Mouse (Mus musculus) heart, embryonic 12.5 days (tissue): ENCODE measurements around the gene Nrarp. TPM values are rescaled to one million over a fixed set of nuclear protein-coding genes. Genes with fewer than 3 reads are reported as not detected.

ENCODE experiments used
- ATAC-seq: fragments of 200-750 bp; cut with Nextera tagmentation; 2 replicates; pipeline ENCODE4 v1.8.0; 2017; ENCODE audit warnings: moderate TSS enrichment, moderate library complexity; ENCODE audit not compliant: insufficient number of reproducible peaks, low FRiP score
- H3K27ac ChIP-seq: fragments of 300-500 bp; sonication (generic); 2 replicates; pipeline ENCODE4 v1.5.1; 2016; ENCODE audit warnings: mild to moderate bottlenecking, moderate library complexity; ENCODE audit not compliant: poor library complexity, severe bottlenecking
- H3K27me3 ChIP-seq: fragments of 300-500 bp; sonication (generic); replicated peaks from 2 replicates; pipeline ENCODE4 v1.6.1; 2016; ENCODE audit warnings: mild to moderate bottlenecking, moderate library complexity
- H3K36me3 ChIP-seq: fragments of 300-500 bp; sonication (generic); 2 replicates; pipeline ENCODE4 v1.6.1; 2016; ENCODE audit warnings: mild to moderate bottlenecking, moderate library complexity
- H3K4me1 ChIP-seq: fragments of 300-500 bp; sonication (generic); replicated peaks from 2 replicates; pipeline ENCODE4 v1.6.1; 2016; ENCODE audit warnings: mild to moderate bottlenecking
- H3K4me2 ChIP-seq: fragments of 300-500 bp; sonication (generic); 2 replicates; pipeline ENCODE4 v1.6.1; 2016; ENCODE audit warnings: mild to moderate bottlenecking, moderate library complexity
- H3K4me3 ChIP-seq: fragments of 300-500 bp; sonication (generic); 2 replicates; pipeline ENCODE4 v1.5.1; 2016; ENCODE audit warnings: mild to moderate bottlenecking
- H3K9ac ChIP-seq: fragments of 300-500 bp; sonication (generic); 2 replicates; pipeline ENCODE4 v1.6.1; 2016; ENCODE audit warnings: mild to moderate bottlenecking, moderate library complexity
- H3K9me3 ChIP-seq: fragments of 300-500 bp; sonication (generic); replicated peaks from 2 replicates; pipeline ENCODE4 v1.6.1; 2016; ENCODE audit warnings: mild to moderate bottlenecking, moderate library complexity
- WGBS: fragments of 180-500 bp; shearing (Covaris S2); methylation state at CpG from one replicate; pipeline ENCODE4 v1.1.7; 2016; 5-methylcytosine and 5-hydroxymethylcytosine counted together
- polyA plus RNA-seq: library from polyadenylated mRNA; unstranded; fragments of >200 nt; fragmentation: Nextera tagmentation; extraction: Ambion mirVana; gene quantifications from 2 replicates; pipeline ENCODE4 v1.2.1, GENCODE M21; 2016

Nrarp gene
- polyA plus RNA-seq, 1 experiment from 2014 or later, result 10.8 TPM

- no peaks in the 10 kb centered on the region for H3K9me3 ChIP-seq
- no peak for ATAC-seq
- WGBS, result 47% methylated on average over 7 of the region's 7 CpGs
- H3K4me2 ChIP-seq, result no peak overlapping the region
- H3K4me3 ChIP-seq, result no peak overlapping the region
- H3K9ac ChIP-seq, result no peak overlapping the region
- H3K4me1 ChIP-seq, result peaks cover 39% of the 10 kb centered on the region
- no peaks in the 10 kb centered on the region for H3K36me3 ChIP-seq
- H3K27ac ChIP-seq, result no peak overlapping the region
- peaks cover 51% of the 10 kb centered on the region for H3K27me3 ChIP-seq
These were observed 5.5 kb upstream of the Nrarp start for GRCm38 (mm10) chr2:25174866-25175689.

GRCm38 (mm10) chr2:25175690-25176078 lies 4.9 kb upstream of the Nrarp start:
- Histone ChIP-seq H3K9me3 (no peaks in the 10 kb centered on the region), H3K4me2 (no peak overlapping the region), H3K36me3 (no peaks in the 10 kb centered on the region), H3K4me3 (no peak overlapping the region), H3K27ac (no peak overlapping the region), H3K9ac (no peak overlapping the region), H3K4me1 (peaks cover 37% of the 10 kb centered on the region), H3K27me3 (peaks cover 51% of the 10 kb centered on the region)
- 71% methylated on average over 4 of the region's 4 CpGs for WGBS
- no peak for ATAC-seq

GRCm38 (mm10) chr2:25176573-25176972 lies 4.0 kb upstream of the Nrarp start:
- peak overlapping the region; percentile 42; the same call in 1 of the 2 replicates for H3K27ac ChIP-seq
- peaks cover 36% of the 10 kb centered on the region for H3K4me1 ChIP-seq
- no peaks in the 10 kb centered on the region for H3K9me3 ChIP-seq
- no peak overlapping the region for H3K4me3 ChIP-seq
- 33% methylated on average over 6 of the region's 6 CpGs for WGBS
- H3K27me3 ChIP-seq, result peaks cover 51% of the 10 kb centered on the region
- ATAC-seq, result no peak
- H3K4me2 ChIP-seq, result no peak overlapping the region
- H3K9ac ChIP-seq, result no peak overlapping the region
- H3K36me3 ChIP-seq, result no peaks in the 10 kb centered on the region

- H3K4me3 ChIP-seq, result no peak overlapping the region
- no peaks in the 10 kb centered on the region for H3K9me3 ChIP-seq
- H3K9ac ChIP-seq, result no peak overlapping the region
- peaks cover 38% of the 10 kb centered on the region for H3K4me1 ChIP-seq
- H3K27me3 ChIP-seq, result peaks cover 51% of the 10 kb centered on the region
- H3K36me3 ChIP-seq, result no peaks in the 10 kb centered on the region
- H3K4me2 ChIP-seq, result no peak overlapping the region; the same call in 1 of the 2 replicates
- no peak for ATAC-seq
- WGBS, result 45% methylated on average over 4 of the region's 4 CpGs
- H3K27ac ChIP-seq, result peak overlapping the region; percentile 42
These were observed 3.5 kb upstream of the Nrarp start for GRCm38 (mm10) chr2:25177076-25177475.

GRCm38 (mm10) chr2:25177685-25178084 lies 2.9 kb upstream of the Nrarp start:
- H3K4me2 ChIP-seq, result peak overlapping the region; percentile 25; the same call in 1 of the 2 replicates
- H3K9me3 ChIP-seq, result no peaks in the 10 kb centered on the region
- H3K27ac ChIP-seq, result peak overlapping the region; percentile 50
- H3K36me3 ChIP-seq, result no peaks in the 10 kb centered on the region
- H3K9ac ChIP-seq, result 0 out of 2 replicates have a peak overlapping the region, but pooled peaks have one; percentile 1
- H3K4me3 ChIP-seq, result no peak overlapping the region
- 4% methylated on average over 5 of the region's 6 CpGs for WGBS
- H3K27me3 ChIP-seq, result peaks cover 49% of the 10 kb centered on the region
- peaks cover 41% of the 10 kb centered on the region for H3K4me1 ChIP-seq
- no peak for ATAC-seq

- no peak overlapping the region for H3K4me3 ChIP-seq
- peaks cover 43% of the 10 kb centered on the region for H3K27me3 ChIP-seq
- H3K27ac ChIP-seq, result peak overlapping the region; percentile 50
- H3K36me3 ChIP-seq, result no peaks in the 10 kb centered on the region
- H3K4me2 ChIP-seq, result peak overlapping the region; percentile 25; the same call in 1 of the 2 replicates
- peak overlapping the region; percentile 12; the same call in 1 of the 2 replicates for H3K9ac ChIP-seq
- no peaks in the 10 kb centered on the region for H3K9me3 ChIP-seq
- 17% methylated on average over 10 of the region's 10 CpGs for WGBS
- H3K4me1 ChIP-seq, result peaks cover 44% of the 10 kb centered on the region
- ATAC-seq, result no peak
These were observed 2.1 kb upstream of the Nrarp start for GRCm38 (mm10) chr2:25178285-25178972.

GRCm38 (mm10) chr2:25179566-25180217 lies 866 bp upstream of the Nrarp start:
- Histone ChIP-seq H3K9me3 (no peaks in the 10 kb centered on the region), H3K4me1 (peaks cover 44% of the 10 kb centered on the region), H3K27me3 (peaks cover 45% of the 10 kb centered on the region), H3K9ac (no peak overlapping the region), H3K36me3 (no peaks in the 10 kb centered on the region), H3K4me3 (peak overlapping the region; percentile 72; the same call in 1 of the 2 replicates), H3K27ac (no peak overlapping the region), H3K4me2 (peak overlapping the region; percentile 98)
- no peak for ATAC-seq
- WGBS, result 55% methylated on average over 15 of the region's 15 CpGs

GRCm38 (mm10) chr2:25180973-25181890 lies 674 bp downstream of the Nrarp start:
- H3K4me1 ChIP-seq, result peaks cover 49% of the 10 kb centered on the region
- H3K36me3 ChIP-seq, result no peaks in the 10 kb centered on the region
- peaks cover 49% of the 10 kb centered on the region for H3K27me3 ChIP-seq
- H3K9me3 ChIP-seq, result no peaks in the 10 kb centered on the region
- H3K4me3 ChIP-seq, result peak overlapping the region; percentile 72
- H3K27ac ChIP-seq, result peak overlapping the region; percentile 77
- peak overlapping the region; percentile 81 for H3K9ac ChIP-seq
- peak overlapping the region; percentile 98 for H3K4me2 ChIP-seq
- ATAC-seq, result peak; percentile 47
- under 1% methylated on average over 100 of the region's 100 CpGs for WGBS

- ATAC-seq, result no peak
- H3K9me3 ChIP-seq, result no peaks in the 10 kb centered on the region
- no peak overlapping the region for H3K27ac ChIP-seq
- under 1% methylated on average over 17 of the region's 17 CpGs for WGBS
- H3K4me3 ChIP-seq, result peak overlapping the region; percentile 72
- peaks cover 42% of the 10 kb centered on the region for H3K27me3 ChIP-seq
- H3K36me3 ChIP-seq, result no peaks in the 10 kb centered on the region
- peak overlapping the region; percentile 98 for H3K4me2 ChIP-seq
- H3K4me1 ChIP-seq, result peaks cover 42% of the 10 kb centered on the region
- peak overlapping the region; percentile 81 for H3K9ac ChIP-seq
These were observed 1.4 kb downstream of the Nrarp start for GRCm38 (mm10) chr2:25181891-25182397.

- WGBS, result 26% methylated on average over 6 of the region's 6 CpGs
- Histone ChIP-seq H3K9ac (0 out of 2 replicates have a peak overlapping the region, but pooled peaks have one; percentile 8), H3K36me3 (no peaks in the 10 kb centered on the region)
These were observed 2.1 kb downstream of the Nrarp start for GRCm38 (mm10) chr2:25182664-25183063.

More at GRCm38 (mm10) chr2:25182664-25183063, 2.1 kb downstream of the Nrarp start:
- Histone ChIP-seq H3K4me1 (peaks cover 35% of the 10 kb centered on the region), H3K4me3 (peak overlapping the region; percentile 72), H3K9me3 (no peaks in the 10 kb centered on the region), H3K27me3 (peaks cover 35% of the 10 kb centered on the region), H3K27ac (no peak overlapping the region), H3K4me2 (peak overlapping the region; percentile 56)
- ATAC-seq, result no peak
